Mouse (Mus musculus): ENCODE measurements around the gene Zrsr1.

GRCm38 (mm10) chr11:22978215-22978614 lies 6.4 kb downstream of the Zrsr1 start:
- TF ChIP-seq CTCF (IDR thresholded peaks at IDR 0.05; ENCODE audit: low read depth, low read length) (no peak), POLR2A (IDR thresholded peaks at IDR 0.05; ENCODE audit: borderline replicate concordance, low read depth, low read length) (no peak)
